Mouse (Mus musculus): ENCODE measurements around the gene Mgst2. TPM values are rescaled to one million over a fixed set of nuclear protein-coding genes. Genes with fewer than 3 reads are reported as not detected.

Gene Mgst2
- 28.6 and 134 TPM in 2 replicates for polyA plus RNA-seq (2011; ENCODE audit: insufficient read depth, insufficient read length, low replicate concordance, missing spikeins)

DNA sequence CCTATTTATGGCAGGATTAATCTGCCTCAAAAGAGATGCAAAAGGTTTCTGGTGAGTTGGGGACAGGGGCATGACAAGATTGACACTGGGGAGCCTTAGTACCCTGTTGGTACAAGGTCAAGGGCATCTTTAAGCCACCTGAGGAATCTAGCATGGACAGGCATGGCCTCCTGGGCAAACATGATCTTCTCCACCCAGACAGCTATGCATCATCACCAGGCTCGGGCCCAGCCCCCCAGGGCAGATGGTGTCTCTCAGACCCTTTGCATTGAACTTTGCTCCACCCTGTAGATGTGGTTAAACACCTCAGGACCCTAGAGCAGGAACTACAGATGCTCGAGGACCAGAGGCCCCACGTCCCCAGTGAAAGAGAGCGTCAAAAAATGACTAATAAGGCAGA is at the start of gene Mgst2:
Gene Mgst2 (plus strand): TSS at position 301 of the 400 bp plus-strand sequence.
- TF ChIP-seq POLR2A (IDR thresholded peaks at IDR 0.05; ENCODE audit: borderline replicate concordance, control insufficient read depth, low read depth, low read length) (no peak), CTCF (IDR thresholded peaks at IDR 0.05; ENCODE audit: control insufficient read depth, insufficient read depth, low read length) (no peak)
- H3K27ac ChIP-seq (ENCODE audit: control insufficient read depth, insufficient read depth, low read depth, low read length, poor library complexity), result peak within 1 kb of the TSS; percentile 79
- 42% methylated on average over 4 of the region's 4 CpGs for WGBS
- H3K4me3 ChIP-seq (replicated peaks; ENCODE audit: control insufficient read depth, low read depth, low read length), result peak within 1 kb of the TSS; percentile 53
- H3K4me1 ChIP-seq (ENCODE audit: control insufficient read depth, insufficient read depth, low read length), result peaks cover 4% of the 10 kb centered on the region

DNA sequence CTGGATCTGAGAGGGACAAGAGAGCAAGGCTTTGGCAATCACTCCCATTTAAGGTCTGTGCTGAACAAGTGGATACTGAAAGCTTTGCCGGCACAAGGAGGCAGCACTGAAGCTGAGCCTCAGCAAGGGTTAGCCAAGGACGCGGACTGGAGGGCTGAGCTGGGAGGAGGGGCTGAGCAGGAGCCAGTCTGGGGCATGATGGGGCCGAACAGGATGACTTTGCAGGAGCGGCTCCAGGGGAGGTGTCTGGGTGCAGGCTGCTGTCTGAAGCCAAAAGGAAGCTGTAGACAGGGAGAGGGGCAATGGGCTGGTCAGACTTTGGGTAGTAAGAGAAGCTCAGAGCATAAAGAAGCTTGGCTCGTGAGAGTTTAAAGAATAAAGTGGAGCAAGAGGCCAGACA is 48.2 kb upstream of the Mgst2 start:
- Histone ChIP-seq H3K4me3 (replicated peaks; ENCODE audit: control insufficient read depth, low read depth, low read length) (no peak overlapping the region), H3K4me1 (ENCODE audit: control insufficient read depth, insufficient read depth, low read length) (no peaks in the 10 kb centered on the region; the same call in 1 of the 2 replicates), H3K27ac (ENCODE audit: control insufficient read depth, insufficient read depth, low read depth, low read length, poor library complexity) (no peak overlapping the region)
- TF ChIP-seq POLR2A (IDR thresholded peaks at IDR 0.05; ENCODE audit: borderline replicate concordance, control insufficient read depth, low read depth, low read length), result no peak
- TF ChIP-seq CTCF (IDR thresholded peaks at IDR 0.05; ENCODE audit: control insufficient read depth, insufficient read depth, low read length), result no peak
- 3% methylated on average over 6 of the region's 6 CpGs for WGBS

GRCm38 (mm10) chr3:51612398-51613356 is 47.5 kb upstream of the Mgst2 start:
- Histone ChIP-seq H3K4me1 (ENCODE audit: control insufficient read depth, insufficient read depth, low read length) (no peaks in the 10 kb centered on the region; the same call in 1 of the 2 replicates), H3K4me3 (replicated peaks; ENCODE audit: control insufficient read depth, low read depth, low read length) (no peak overlapping the region), H3K27ac (ENCODE audit: control insufficient read depth, insufficient read depth, low read depth, low read length, poor library complexity) (no peak overlapping the region)
- WGBS, result 74% methylated on average over 10 of the region's 10 CpGs
- TF ChIP-seq POLR2A (IDR thresholded peaks at IDR 0.05; ENCODE audit: borderline replicate concordance, control insufficient read depth, low read depth, low read length) (no peak), CTCF (IDR thresholded peaks at IDR 0.05; ENCODE audit: control insufficient read depth, insufficient read depth, low read length) (no peak)

DNA sequence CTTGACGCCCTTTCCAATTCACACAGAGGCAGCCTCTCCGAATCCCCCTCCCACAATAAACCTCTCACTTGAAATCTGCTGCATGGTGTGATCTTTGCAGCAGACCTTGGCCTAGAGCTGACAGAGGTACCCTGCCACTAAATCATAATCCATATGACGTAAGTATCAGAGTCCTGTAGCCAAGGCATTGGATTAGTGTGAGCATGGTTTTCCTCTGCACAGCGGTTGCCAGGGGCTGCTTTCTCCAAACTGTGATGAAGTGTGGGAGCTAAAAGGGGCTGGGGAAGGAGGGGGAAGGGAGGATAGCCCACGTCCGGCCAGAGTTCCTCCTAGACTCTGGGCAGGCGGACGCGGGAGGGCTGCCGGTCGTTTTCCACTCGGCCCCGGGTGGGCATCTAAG is 45.9 kb upstream of the Mgst2 start:
- Histone ChIP-seq H3K4me1 (ENCODE audit: control insufficient read depth, insufficient read depth, low read length) (no peaks in the 10 kb centered on the region; the same call in 1 of the 2 replicates), H3K4me3 (replicated peaks; ENCODE audit: control insufficient read depth, low read depth, low read length) (no peak overlapping the region), H3K27ac (ENCODE audit: control insufficient read depth, insufficient read depth, low read depth, low read length, poor library complexity) (no peak overlapping the region)
- 87% methylated on average over 13 of the region's 13 CpGs for WGBS
- TF ChIP-seq POLR2A (IDR thresholded peaks at IDR 0.05; ENCODE audit: borderline replicate concordance, control insufficient read depth, low read depth, low read length), result no peak
- no peak for TF ChIP-seq CTCF (IDR thresholded peaks at IDR 0.05; ENCODE audit: control insufficient read depth, insufficient read depth, low read length)

DNA sequence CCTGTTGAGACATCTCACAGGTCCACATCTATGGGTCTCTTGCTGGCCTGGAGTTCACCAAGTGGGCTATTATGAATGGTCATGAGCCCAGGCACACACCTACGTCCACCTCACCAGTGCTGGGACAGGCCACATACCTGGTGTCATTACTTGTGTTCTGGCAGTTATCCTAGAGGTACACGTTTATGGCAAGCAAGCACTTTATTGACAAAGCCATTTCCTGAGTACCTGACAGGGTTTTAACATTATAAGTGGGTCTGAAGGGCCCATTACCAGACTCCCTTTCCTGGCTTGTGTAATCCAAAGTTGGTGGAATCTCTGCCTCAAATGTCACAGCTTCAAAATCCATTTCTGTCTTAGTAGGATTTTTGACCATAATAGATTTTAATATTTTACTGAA is 36.2 kb upstream of the Mgst2 start:
- Histone ChIP-seq H3K27ac (ENCODE audit: control insufficient read depth, insufficient read depth, low read depth, low read length, poor library complexity) (no peak overlapping the region), H3K4me3 (replicated peaks; ENCODE audit: control insufficient read depth, low read depth, low read length) (no peak overlapping the region), H3K4me1 (ENCODE audit: control insufficient read depth, insufficient read depth, low read length) (peaks cover 3% of the 10 kb centered on the region)
- TF ChIP-seq CTCF (IDR thresholded peaks at IDR 0.05; ENCODE audit: control insufficient read depth, insufficient read depth, low read length), result no peak
- TF ChIP-seq POLR2A (IDR thresholded peaks at IDR 0.05; ENCODE audit: borderline replicate concordance, control insufficient read depth, low read depth, low read length), result no peak
- WGBS, result 66% methylated on average over 2 of the region's 2 CpGs

DNA sequence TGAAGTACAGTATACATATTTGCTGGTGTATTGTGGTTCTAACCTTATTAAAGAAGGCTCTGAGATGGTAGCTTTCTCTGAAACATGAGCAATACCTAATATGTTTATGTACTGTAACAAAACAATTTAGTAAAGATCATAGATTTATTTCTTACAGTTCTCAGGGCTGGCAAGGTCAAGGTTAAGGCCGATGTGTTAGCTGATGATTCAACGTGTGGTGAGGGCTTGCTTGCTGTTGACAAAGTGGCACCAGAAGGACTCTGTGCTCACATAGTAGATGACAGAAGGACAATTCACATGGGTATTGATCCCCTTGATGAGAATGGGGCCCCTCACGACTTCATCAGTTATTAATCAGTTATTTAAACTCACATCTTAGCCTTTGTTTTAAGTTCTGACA is 32.4 kb upstream of the Mgst2 start:
- TF ChIP-seq CTCF (IDR thresholded peaks at IDR 0.05; ENCODE audit: control insufficient read depth, insufficient read depth, low read length), result no peak
- TF ChIP-seq POLR2A (IDR thresholded peaks at IDR 0.05; ENCODE audit: borderline replicate concordance, control insufficient read depth, low read depth, low read length), result no peak
- no peak overlapping the region for H3K4me3 ChIP-seq (replicated peaks; ENCODE audit: control insufficient read depth, low read depth, low read length)
- WGBS, result 76% methylated on average over 3 of the region's 3 CpGs

GRCm38 (mm10) chr3:51628977-51629376 is 31.2 kb upstream of the Mgst2 start:
- Histone ChIP-seq H3K27ac (ENCODE audit: control insufficient read depth, insufficient read depth, low read depth, low read length, poor library complexity) (no peak overlapping the region), H3K4me1 (ENCODE audit: control insufficient read depth, insufficient read depth, low read length) (peaks cover 3% of the 10 kb centered on the region), H3K4me3 (replicated peaks; ENCODE audit: control insufficient read depth, low read depth, low read length) (no peak overlapping the region)
- 18% methylated on average over 3 of the region's 3 CpGs for WGBS
- TF ChIP-seq POLR2A (IDR thresholded peaks at IDR 0.05; ENCODE audit: borderline replicate concordance, control insufficient read depth, low read depth, low read length), result no peak
- TF ChIP-seq CTCF (IDR thresholded peaks at IDR 0.05; ENCODE audit: control insufficient read depth, insufficient read depth, low read length), result no peak

More for the DNA sequence above, 32.4 kb upstream of the Mgst2 start:
- peaks cover 3% of the 10 kb centered on the region for H3K4me1 ChIP-seq (ENCODE audit: control insufficient read depth, insufficient read depth, low read length)
- H3K27ac ChIP-seq (ENCODE audit: control insufficient read depth, insufficient read depth, low read depth, low read length, poor library complexity), result no peak overlapping the region

DNA sequence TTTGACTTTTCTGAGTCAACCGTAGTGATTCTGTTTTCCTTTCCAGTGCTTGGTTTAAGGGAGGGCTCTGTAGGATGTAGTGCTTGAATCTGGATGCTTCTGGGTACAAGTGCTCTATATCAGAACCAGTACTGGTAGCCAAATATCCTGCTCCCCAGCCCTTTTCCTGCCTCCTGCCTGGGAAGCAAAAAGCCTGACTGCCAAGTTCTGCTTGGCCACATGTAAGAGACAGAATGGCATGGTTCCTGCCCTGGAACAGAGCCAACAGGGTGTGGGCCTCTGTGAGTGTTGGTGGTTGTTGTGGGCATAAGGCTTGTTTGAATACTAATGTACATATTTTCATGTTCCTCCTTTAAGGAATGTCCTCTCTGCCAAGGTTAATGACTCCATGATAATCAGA is 29.4 kb upstream of the Mgst2 start:
- 86% methylated on average over 1 of the region's 1 CpGs for WGBS
- Histone ChIP-seq H3K27ac (ENCODE audit: control insufficient read depth, insufficient read depth, low read depth, low read length, poor library complexity) (no peak overlapping the region), H3K4me1 (ENCODE audit: control insufficient read depth, insufficient read depth, low read length) (peaks cover 3% of the 10 kb centered on the region), H3K4me3 (replicated peaks; ENCODE audit: control insufficient read depth, low read depth, low read length) (no peak overlapping the region)
- TF ChIP-seq CTCF (IDR thresholded peaks at IDR 0.05; ENCODE audit: control insufficient read depth, insufficient read depth, low read length) (no peak), POLR2A (IDR thresholded peaks at IDR 0.05; ENCODE audit: borderline replicate concordance, control insufficient read depth, low read depth, low read length) (no peak)

Measured in bone marrow, adult 2 months (tissue).